Comparison of ENCODE assay signal across 8 mouse cellular contexts in genomic region chr2:52763040-52763736, GRCm38 (mm10). TPM values are rescaled to one million over a fixed set of nuclear protein-coding genes. Genes with fewer than 3 reads are reported as not detected.
DNase-seq lines count a peak whose midpoint lies in the region; ATAC-seq lines count a peak whose summit lies in the region.

No protein-coding gene starts in this region.

- H3K9me3 ChIP-seq in intestine, embryonic 16.5 days (ENCODE audit: control insufficient read depth, low read length) = peaks cover 3% of the 10 kb centered on the region; the same call in 1 of the 2 replicates
- no peaks in the 10 kb centered on the region for H3K9me3 ChIP-seq in midbrain, embryonic 11.5 days (ENCODE audit: control insufficient read depth, low read length)

- intact Hi-C loops in left cerebral cortex, postnatal 4 days (cut with DNase I) = no loop called here

- no peak overlapping the region for H3K27ac ChIP-seq in intestine, embryonic 16.5 days (ENCODE audit: low read length)
- no peak overlapping the region for H3K27ac ChIP-seq in midbrain, embryonic 11.5 days (ENCODE audit: low read depth, low read length)

- DNase-seq in embryo, embryonic 10.5 days (ENCODE audit: low spot score) = peak; percentile 92
- DNase-seq in gastrocnemius, postnatal 4 days (ENCODE audit: low spot score in 2 of 2) = peak; percentile 76 to 79
- peak; percentile 81 for DNase-seq in left cerebral cortex, postnatal 4 days
- DNase-seq in midbrain, embryonic 11.5 days (ENCODE audit: low spot score, missing footprints) = peak; percentile 95
- DNase-seq in skeletal muscle tissue, adult 2 months (ENCODE audit: low read depth, low spot score) = peak; percentile 65

- WGBS in intestine, embryonic 16.5 days = 15% methylated on average over 12 of the region's 12 CpGs
- 23% methylated on average over 12 of the region's 12 CpGs for WGBS in midbrain, embryonic 11.5 days

- ATAC-seq in activated CD4-positive, CD25-positive, alpha-beta regulatory T cell, adult 4 months = peak; percentile 85
- ATAC-seq in intestine, embryonic 16.5 days = peak; percentile 38; the same call in 1 of the 2 replicates
- peak; percentile 75 for ATAC-seq in midbrain, embryonic 11.5 days (ENCODE audit: low FRiP score)
- ATAC-seq in erythroblast, adult 5-6 weeks (replicated peaks; ENCODE audit: low FRiP score, poor library complexity, severe bottlenecking) = no peak

- H3K4me1 ChIP-seq in intestine, embryonic 16.5 days (ENCODE audit: control insufficient read depth, insufficient read depth, low read length) = no peaks in the 10 kb centered on the region
- no peaks in the 10 kb centered on the region for H3K4me1 ChIP-seq in midbrain, embryonic 11.5 days (ENCODE audit: control insufficient read depth, insufficient read depth, low read length)

- peak overlapping the region; percentile 46 for H3K4me2 ChIP-seq in intestine, embryonic 16.5 days (ENCODE audit: low read depth, low read length)
- peak overlapping the region; percentile 32; the same call in 1 of the 2 replicates for H3K4me2 ChIP-seq in midbrain, embryonic 11.5 days

- no peaks in the 10 kb centered on the region for H3K27me3 ChIP-seq in intestine, embryonic 16.5 days (replicated peaks; ENCODE audit: control insufficient read depth, insufficient read depth, low read length)
- H3K27me3 ChIP-seq in midbrain, embryonic 11.5 days (ENCODE audit: control insufficient read depth, insufficient read depth, low read length) = no peaks in the 10 kb centered on the region

- no peaks in the 10 kb centered on the region for H3K36me3 ChIP-seq in intestine, embryonic 16.5 days (ENCODE audit: control insufficient read depth, insufficient read depth, low read length)
- no peaks in the 10 kb centered on the region for H3K36me3 ChIP-seq in midbrain, embryonic 11.5 days (ENCODE audit: control insufficient read depth, insufficient read depth, low read length)

- H3K4me3 ChIP-seq in intestine, embryonic 16.5 days (ENCODE audit: low read length) = peak overlapping the region; percentile 17; the same call in 1 of the 2 replicates
- no peak overlapping the region for H3K4me3 ChIP-seq in midbrain, embryonic 11.5 days (ENCODE audit: low read depth, low read length)

- no peak overlapping the region for H3K9ac ChIP-seq in intestine, embryonic 16.5 days (ENCODE audit: low read depth, low read length)
- no peak overlapping the region for H3K9ac ChIP-seq in midbrain, embryonic 11.5 days (ENCODE audit: low read length)

RNA-seq across cellular contexts. Expression of gene Stam2, which starts 21.1 kb away (rescaled TPM):
- polyA plus RNA-seq in activated CD4-positive, CD25-positive, alpha-beta regulatory T cell, adult 4 months (2017; shearing (Covaris generic)) = 10 to 100 TPM; 41.5 to 43.7 TPM
- total RNA-seq in gastrocnemius, postnatal 4 days (2021) = 10 to 100 TPM; 35.1 to 39.2 TPM
- 33.0 and 34.4 TPM in 2 replicates for polyA plus RNA-seq in intestine, embryonic 16.5 days (2015; fragmentation: Nextera tagmentation; extraction: Ambion mirVana)
- 10 to 100 TPM; 36.4 to 38.2 TPM for total RNA-seq in left cerebral cortex, postnatal 4 days (2021)
- polyA plus RNA-seq in midbrain, embryonic 11.5 days (2014; fragmentation: Nextera tagmentation; extraction: Ambion mirVana) = 44.4 and 45.9 TPM in 2 replicates
- 4.8 and 12.1 TPM in 2 replicates for total RNA-seq in erythroblast, adult 5-6 weeks (2015; ENCODE audit: low replicate concordance)
- 5.5 and 5.9 TPM in 2 replicates for total RNA-seq in erythroblast, adult 5-6 weeks (2017; ENCODE audit: low replicate concordance)
